Mouse (Mus musculus) cortical plate, adult 2 months (tissue): Measurements from ENCODE around the gene Cycs.

Experiments
- CTCF ChIP-seq: fragments of 200-500 bp; IDR thresholded peaks from 2 replicates; pipeline ENCODE4 v1.5.1; 2011; ENCODE audit warnings: mild to moderate bottlenecking, control low read depth, low read length; ENCODE audit not compliant: insufficient read depth; ENCODE audit errors: extremely low read depth
- POLR2A ChIP-seq: fragments of 200-500 bp; IDR thresholded peaks from 2 replicates; pipeline ENCODE4 v1.6.1; 2011; ENCODE audit warnings: mild to moderate bottlenecking, low read length, control low read depth; ENCODE audit not compliant: insufficient read depth; ENCODE audit errors: extremely low read depth

- TF ChIP-seq POLR2A = no peak
- no peak for TF ChIP-seq CTCF
These were observed 35.3 kb downstream of the Cycs start for GRCm38 (mm10) chr6:50531003-50531402.
